Mouse (Mus musculus) left cerebral cortex, adult 8-10 months (tissue): Measurements from ENCODE around the gene Esrp2. TPM values are rescaled to one million over a fixed set of nuclear protein-coding genes. Genes with fewer than 3 reads are reported as not detected.
A peak's percentile ranks its signal among the peaks of the same experiment; 100 is the strongest.

Experiments
- DNase-seq, 2 experiments: peaks; one replicate each; pipeline ENCODE4 v3.0.0; 2022; ENCODE audit warnings: low spot score in 2 of 2
- total RNA-seq, 4 experiments: library from RNA; stranded (reverse); gene quantifications; 2 replicates each; pipeline ENCODE4 v1.2.4; 2022

Esrp2 gene
- total RNA-seq, result under 1 TPM in 3 of 4 experiments, not detected in 1; 0.19 to 0.87 (median 0.70) TPM

- DNase-seq, result no peak
Measured at GRCm38 (mm10) chr8:106136156-106137130, at the start of gene Esrp2. Gene Esrp2, minus strand, starts transcription at chr8:106136974.

- DNase-seq, result no peak
Measured at GRCm38 (mm10) chr8:106186394-106186793, 49.6 kb upstream of the Esrp2 start.

GRCm38 (mm10) chr8:106185628-106186270 is 49.0 kb upstream of the Esrp2 start:
- DNase-seq, result no peak

- no peak for DNase-seq
Measured at GRCm38 (mm10) chr8:106178428-106178827, 41.7 kb upstream of the Esrp2 start.

- DNase-seq, result no peak
Measured at GRCm38 (mm10) chr8:106177594-106177993, 40.8 kb upstream of the Esrp2 start.

GRCm38 (mm10) chr8:106176891-106177290 is 40.1 kb upstream of the Esrp2 start:
- DNase-seq, result no peak

GRCm38 (mm10) chr8:106173566-106173965 is 36.8 kb upstream of the Esrp2 start:
- no peak for DNase-seq

GRCm38 (mm10) chr8:106169934-106170480 is 33.2 kb upstream of the Esrp2 start:
- no peak for DNase-seq

- DNase-seq, result peak in 1 of 2 experiments; percentile 39
Measured at GRCm38 (mm10) chr8:106169017-106169933, 32.5 kb upstream of the Esrp2 start.

- peak; percentile 81 to 83 for DNase-seq
Measured at GRCm38 (mm10) chr8:106168356-106169016, 31.7 kb upstream of the Esrp2 start, which contains the start of gene Slc7a6. Gene Slc7a6, plus strand, starts transcription at chr8:106168857.

- peak; percentile 40 to 49 for DNase-seq
Measured at GRCm38 (mm10) chr8:106165460-106165859, 28.7 kb upstream of the Esrp2 start.

- no peak for DNase-seq
Measured at GRCm38 (mm10) chr8:106163251-106163650, 26.5 kb upstream of the Esrp2 start.

- no peak for DNase-seq
Measured at GRCm38 (mm10) chr8:106159876-106160275, 23.1 kb upstream of the Esrp2 start.

GRCm38 (mm10) chr8:106158381-106158780 is 21.6 kb upstream of the Esrp2 start:
- DNase-seq, result no peak

- DNase-seq, result no peak
Measured at GRCm38 (mm10) chr8:106157419-106157818, 20.6 kb upstream of the Esrp2 start.

- DNase-seq, result no peak
Measured at GRCm38 (mm10) chr8:106152876-106153275, 16.1 kb upstream of the Esrp2 start.

GRCm38 (mm10) chr8:106151041-106151440 is 14.3 kb upstream of the Esrp2 start:
- no peak for DNase-seq

- no peak for DNase-seq
Measured at GRCm38 (mm10) chr8:106150653-106151000, 13.9 kb upstream of the Esrp2 start.

GRCm38 (mm10) chr8:106149801-106150652 is 13.3 kb upstream of the Esrp2 start, which contains the start of gene Pla2g15:
Gene Pla2g15, plus strand, starts transcription at chr8:106150399.
- peak; percentile 83 to 91 for DNase-seq
